Mouse (Mus musculus) kidney, postnatal 14 days (tissue): Measurements from ENCODE around the gene Slc47a2.

Source experiments
- DNase-seq: peaks from one replicate; pipeline ENCODE4 v3.0.0; 2022; ENCODE audit warnings: mixed read lengths

Slc47a2 gene

GRCm38 (mm10) chr11:61342505-61343420 is at the start of gene Slc47a2:
Gene Slc47a2, minus strand, starts transcription at chr11:61342860.
- peak; percentile 46 for DNase-seq

- DNase-seq = no peak
Observed at GRCm38 (mm10) chr11:61388936-61389335, 46.3 kb upstream of the Slc47a2 start.

GRCm38 (mm10) chr11:61388012-61388411 is 45.4 kb upstream of the Slc47a2 start:
- peak; percentile 45 for DNase-seq

GRCm38 (mm10) chr11:61387233-61387632 is 44.6 kb upstream of the Slc47a2 start:
- DNase-seq = no peak

GRCm38 (mm10) chr11:61385725-61386124 is 43.1 kb upstream of the Slc47a2 start:
- DNase-seq = no peak

GRCm38 (mm10) chr11:61381272-61381671 is 38.6 kb upstream of the Slc47a2 start:
- no peak for DNase-seq

- DNase-seq = peak; percentile 44
Observed at GRCm38 (mm10) chr11:61378651-61379050, 36.0 kb upstream of the Slc47a2 start.

DNA sequence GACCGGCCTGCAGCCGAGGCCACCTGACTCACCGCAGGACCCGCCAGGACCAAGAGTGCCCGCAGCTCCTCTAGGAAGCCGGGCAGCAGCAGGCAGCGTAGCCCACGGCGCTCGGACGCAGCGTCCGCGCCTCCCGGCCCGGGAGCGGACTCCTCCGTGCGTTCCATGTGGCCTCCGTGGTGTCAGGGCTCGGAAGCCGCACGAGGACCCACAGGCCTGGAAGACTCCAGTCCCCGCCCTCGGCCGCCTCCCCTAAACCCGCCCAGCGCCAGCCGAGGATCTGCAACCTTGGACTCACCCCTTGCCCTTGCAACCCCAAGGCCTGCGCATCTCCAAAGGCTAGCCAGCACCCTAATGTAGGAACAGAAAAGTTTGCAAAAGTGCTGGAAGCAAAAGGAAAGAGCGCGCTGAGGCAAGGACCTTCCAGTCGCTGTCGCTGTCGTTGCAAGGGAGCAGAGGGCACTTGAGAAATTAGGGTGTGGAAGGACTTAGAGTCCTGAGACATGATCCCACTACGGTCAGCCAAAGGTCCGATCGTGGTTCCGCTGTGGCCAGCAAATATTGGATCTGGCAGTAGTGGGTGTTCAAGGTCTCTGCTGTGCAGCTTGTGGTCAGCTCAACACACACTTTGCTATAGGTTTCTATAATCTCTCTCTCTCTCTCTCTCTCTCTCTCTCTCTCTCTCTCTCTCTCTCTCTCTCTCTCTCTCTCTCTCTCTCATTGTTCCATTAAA is 35.4 kb upstream of the Slc47a2 start, which contains the start of gene Slc47a1:
Slc47a1 (minus strand) TSS at position 465 of the 733 bp plus-strand sequence.
- peak; percentile 83 for DNase-seq

DNA sequence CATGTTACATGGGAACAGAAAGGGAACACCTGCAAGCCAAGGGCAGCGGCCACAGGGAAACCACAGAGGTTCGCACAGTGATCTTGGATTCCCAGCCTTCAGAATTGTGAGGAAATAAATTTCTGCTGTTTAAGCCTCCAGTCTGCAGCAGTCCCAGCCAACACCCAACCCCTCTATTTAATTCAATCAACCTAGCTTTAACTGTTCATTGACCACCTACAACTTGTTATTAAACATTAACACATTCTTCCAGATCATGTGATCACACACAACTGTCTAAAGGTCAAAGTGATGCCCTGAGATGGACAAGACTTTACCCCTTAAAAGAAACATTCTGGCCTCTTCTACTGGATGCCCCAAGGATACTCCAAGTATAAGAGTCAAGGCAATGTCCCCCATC is 26.0 kb upstream of the Slc47a2 start:
- DNase-seq = peak; percentile 59

DNA sequence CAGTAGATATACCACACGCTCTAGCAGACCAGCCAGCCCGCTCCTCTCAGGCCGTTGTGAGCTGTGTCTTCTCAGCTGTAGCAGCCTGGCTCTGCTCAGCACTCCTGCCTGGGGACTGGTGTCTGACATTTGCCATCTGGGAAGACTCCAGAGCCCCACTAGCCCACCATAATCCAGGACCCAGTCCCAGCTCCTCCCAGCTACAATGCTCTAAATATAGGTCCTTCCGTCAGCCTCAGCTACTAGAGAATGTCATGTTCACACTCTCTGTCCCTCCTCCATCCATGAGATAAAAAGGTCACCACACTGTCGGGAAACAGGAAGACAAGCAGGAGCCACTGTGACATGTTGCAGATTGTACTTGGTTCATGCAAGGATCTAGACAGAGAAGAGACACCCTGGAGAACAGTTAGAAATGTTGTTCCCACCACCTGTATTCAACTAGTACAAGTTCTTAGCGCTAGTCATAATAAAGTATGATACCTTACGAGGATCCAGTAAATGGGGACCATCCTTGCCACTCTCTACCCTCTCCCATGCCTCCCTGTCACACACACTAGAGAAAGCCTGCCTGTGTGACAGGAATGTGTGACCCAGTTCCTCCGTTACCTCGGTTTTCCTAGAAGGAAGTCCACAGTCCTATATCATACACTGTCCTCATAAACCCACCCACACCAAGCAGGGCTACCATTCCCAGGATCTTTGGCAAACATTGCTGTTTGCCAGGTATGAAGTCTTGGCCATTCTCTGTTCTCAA is 24.0 kb upstream of the Slc47a2 start:
- DNase-seq = no peak

- DNase-seq = no peak
Observed at GRCm38 (mm10) chr11:61365938-61366337, 23.3 kb upstream of the Slc47a2 start.

- no peak for DNase-seq
Observed at GRCm38 (mm10) chr11:61364096-61364495, 21.4 kb upstream of the Slc47a2 start.

DNA sequence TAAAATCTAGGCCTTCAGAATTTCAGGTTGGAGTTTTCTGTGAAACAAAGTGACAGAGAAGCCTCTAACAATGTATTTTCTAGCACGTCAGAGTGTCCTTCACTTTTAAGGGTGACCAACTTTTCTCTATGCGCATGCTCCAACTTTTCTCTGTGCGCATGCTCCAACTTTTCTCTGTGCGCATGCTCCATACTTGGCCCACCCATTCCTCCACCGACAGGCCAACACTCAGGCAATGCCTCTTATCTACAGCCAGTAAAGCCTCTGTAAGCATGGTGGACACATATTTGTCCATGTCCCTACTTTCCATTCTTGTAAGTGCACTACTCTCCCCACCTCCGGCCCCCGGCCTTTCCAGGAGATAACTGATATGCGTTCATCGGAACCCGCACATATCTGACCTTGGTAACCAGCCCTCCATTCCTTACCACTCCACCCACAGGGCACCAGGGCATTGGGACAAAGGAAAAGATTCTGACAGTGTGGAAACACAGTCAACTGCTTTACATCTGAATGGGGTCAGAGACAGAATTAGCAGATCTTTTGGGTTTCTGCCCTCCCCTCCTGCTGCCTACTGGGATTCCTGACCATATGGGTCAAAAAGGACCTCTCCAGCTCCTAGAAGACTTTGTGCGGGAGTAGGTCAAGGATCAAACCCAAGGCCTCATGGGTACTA is 19.0 kb upstream of the Slc47a2 start:
- DNase-seq = no peak

- DNase-seq = peak; percentile 48
Observed at GRCm38 (mm10) chr11:61356600-61356999, 13.9 kb upstream of the Slc47a2 start.

GRCm38 (mm10) chr11:61356111-61356510 is 13.5 kb upstream of the Slc47a2 start:
- no peak for DNase-seq

DNA sequence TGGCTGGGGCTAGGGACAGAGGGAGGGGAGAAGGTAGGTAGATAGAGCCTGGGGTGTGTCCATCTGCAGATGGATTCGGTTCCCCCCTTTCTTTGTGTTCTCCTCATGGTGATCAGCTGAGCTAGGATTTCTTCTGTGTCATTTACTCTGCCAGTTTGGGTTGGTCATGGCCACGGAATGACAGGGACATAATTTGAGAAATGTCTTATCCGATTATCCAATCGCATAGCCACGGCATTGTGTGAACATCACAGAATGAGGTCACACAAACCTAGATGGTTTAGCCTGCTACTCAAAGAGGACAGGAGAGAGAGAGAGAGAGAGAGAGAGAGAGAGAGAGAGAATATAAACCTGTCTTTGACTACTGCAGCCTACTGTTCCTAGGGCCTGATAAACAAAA is 12.7 kb upstream of the Slc47a2 start:
- no peak for DNase-seq

GRCm38 (mm10) chr11:61354346-61354745 is 11.7 kb upstream of the Slc47a2 start:
- DNase-seq = peak; percentile 69

GRCm38 (mm10) chr11:61353038-61353437 is 10.4 kb upstream of the Slc47a2 start:
- no peak for DNase-seq

GRCm38 (mm10) chr11:61352138-61352651 is 9.5 kb upstream of the Slc47a2 start:
- no peak for DNase-seq

DNA sequence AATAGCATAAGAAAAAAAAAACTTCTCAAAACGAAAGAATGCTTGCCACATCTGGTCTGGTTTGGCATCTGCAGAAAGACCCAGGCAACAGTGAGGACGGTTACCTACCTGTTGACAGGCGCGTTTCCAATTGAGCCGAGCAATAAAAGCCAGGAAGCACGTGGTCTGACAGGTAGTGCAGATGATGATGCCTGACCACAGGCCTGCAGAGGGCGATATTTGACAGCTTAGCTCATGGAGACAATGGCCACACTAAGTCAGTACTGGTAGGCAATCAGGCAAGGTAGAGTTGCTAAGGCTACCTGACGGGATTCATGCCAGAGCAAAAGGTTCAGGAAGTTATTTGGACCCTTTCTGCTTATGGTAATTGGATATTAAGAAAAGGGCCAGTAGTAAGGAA is 6.7 kb upstream of the Slc47a2 start:
- peak; percentile 90 for DNase-seq

DNA sequence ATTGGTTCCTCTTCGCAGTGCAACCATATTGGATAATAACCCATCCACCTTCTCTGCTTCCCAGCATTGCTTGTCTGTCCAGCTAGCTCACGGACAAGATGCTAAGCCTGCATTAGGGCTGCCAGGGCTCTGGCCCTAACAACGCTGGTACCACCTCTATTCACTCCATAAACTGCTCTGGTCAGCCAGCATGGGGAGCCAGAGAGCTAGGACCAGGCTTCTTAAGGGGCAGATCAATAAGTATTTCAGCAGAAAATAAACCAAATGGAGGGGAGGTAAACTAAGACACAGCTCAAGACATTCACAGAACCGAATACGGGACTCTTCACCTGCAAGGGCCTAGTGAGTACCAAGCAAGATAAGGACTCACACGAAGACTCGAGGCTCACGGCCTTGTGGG is 3.5 kb upstream of the Slc47a2 start:
- DNase-seq = no peak

DNA sequence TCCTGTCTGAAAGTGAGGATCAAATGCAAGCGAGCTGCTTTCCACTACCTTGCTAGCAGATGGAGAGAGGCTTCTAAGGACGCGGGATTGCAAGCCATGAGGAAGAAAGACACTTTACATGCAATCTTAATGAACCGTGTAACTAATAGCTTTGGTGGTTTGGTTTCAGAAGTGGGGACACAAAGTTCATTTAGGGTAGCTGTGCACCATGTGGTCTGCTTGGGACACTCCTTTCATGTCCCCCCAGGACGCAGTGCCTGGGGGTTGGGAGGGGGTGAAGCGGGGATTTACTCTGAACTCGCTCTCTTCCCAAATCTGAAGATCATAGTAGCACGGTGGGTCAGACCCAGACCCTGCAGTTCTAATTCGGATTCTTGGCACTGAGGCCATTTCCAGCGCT is 689 bp downstream of the Slc47a2 start:
- DNase-seq = no peak
